Mouse (Mus musculus): Measurements from ENCODE around the gene Cactin.

DNA sequence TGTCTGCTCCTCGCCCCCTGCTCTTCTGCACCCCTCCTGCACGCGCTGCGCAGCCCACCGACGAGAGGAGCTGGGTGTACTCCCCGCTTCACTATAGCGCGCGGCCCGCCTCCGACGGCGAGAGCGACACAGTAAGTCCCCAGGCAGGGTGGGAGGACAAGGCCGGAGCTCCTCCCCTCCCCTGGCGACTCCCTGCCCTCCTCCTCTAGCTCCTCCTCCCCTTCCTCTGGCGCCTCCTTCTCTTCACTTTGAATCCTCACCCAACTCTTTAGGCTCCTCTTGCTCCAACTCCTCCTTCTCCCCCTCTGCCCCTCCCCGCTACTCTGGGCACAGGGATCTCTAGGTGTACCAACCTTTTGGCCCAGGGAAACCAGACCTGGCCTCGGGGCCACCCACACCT, 3.6 kb upstream of the Cactin start:
- TF ChIP-seq CTCF (IDR thresholded peaks at IDR 0.05; ENCODE audit: low read depth) (no peak), EP300 (IDR thresholded peaks at IDR 0.05; ENCODE audit: low read depth) (no peak)
